Comparison of ENCODE assay signal across 8 mouse cellular contexts in genomic region chr2:152827321-152828010, GRCm38 (mm10). TPM values are rescaled to one million over a fixed set of nuclear protein-coding genes. Genes with fewer than 3 reads are reported as not detected.
A peak's percentile ranks its signal among the peaks of the same experiment; 100 is the strongest.
DNase-seq lines count a peak whose midpoint lies in the region; ATAC-seq and TF ChIP-seq lines count a peak whose summit lies in the region.

No protein-coding gene starts in this region.

- WGBS in heart, embryonic 12.5 days: 73% methylated on average over 8 of the region's 8 CpGs
- WGBS in hindbrain, embryonic 10.5 days: 82% methylated on average over 8 of the region's 8 CpGs
- 56% methylated on average over 8 of the region's 8 CpGs for WGBS in lung, embryonic 15.5 days

- H3K27ac ChIP-seq in heart, embryonic 12.5 days (ENCODE audit: poor library complexity, severe bottlenecking): peak overlapping the region; percentile 98; the same call in 1 of the 2 replicates
- H3K27ac ChIP-seq in ES-E14 (ENCODE audit: insufficient read depth, low read depth, low read length, poor library complexity, severe bottlenecking): no peak overlapping the region
- H3K27ac ChIP-seq in hindbrain, embryonic 10.5 days: peak overlapping the region; percentile 100; the same call in 1 of the 2 replicates
- H3K27ac ChIP-seq in lung, embryonic 15.5 days: peak overlapping the region; percentile 80

- in situ Hi-C loops in ES-E14 (cut with MboI; ENCODE audit: low sequenced_read_pairs in 2 of 2, unreplicated experiment in 2 of 2): no loop called here

- H3K9me3 ChIP-seq in heart, embryonic 12.5 days (replicated peaks): no peaks in the 10 kb centered on the region
- no peaks in the 10 kb centered on the region for H3K9me3 ChIP-seq in ES-E14 (ENCODE audit: control insufficient read depth, insufficient read depth, low read depth, low read length)
- no peaks in the 10 kb centered on the region for H3K9me3 ChIP-seq in hindbrain, embryonic 10.5 days
- H3K9me3 ChIP-seq in lung, embryonic 15.5 days: no peaks in the 10 kb centered on the region

- H3K27me3 ChIP-seq in heart, embryonic 12.5 days (replicated peaks): no peaks in the 10 kb centered on the region
- H3K27me3 ChIP-seq in hindbrain, embryonic 10.5 days (ENCODE audit: insufficient read depth, poor library complexity, severe bottlenecking): no peaks in the 10 kb centered on the region
- no peaks in the 10 kb centered on the region for H3K27me3 ChIP-seq in lung, embryonic 15.5 days

- peak overlapping the region; percentile 62 for H3K4me3 ChIP-seq in heart, embryonic 12.5 days
- H3K4me3 ChIP-seq in ES-E14 (ENCODE audit: insufficient read depth in 1 of 2, low read depth in 1 of 2, low read length in 2 of 2, poor library complexity in 1 of 2, severe bottlenecking in 1 of 2): peak overlapping the region; percentile 4 to 45; a peak in 2 of 4 replicates
- H3K4me3 ChIP-seq in hindbrain, embryonic 10.5 days: peak overlapping the region; percentile 75
- H3K4me3 ChIP-seq in lung, embryonic 15.5 days: peak overlapping the region; percentile 62

- H3K4me2 ChIP-seq in heart, embryonic 12.5 days: peak overlapping the region; percentile 75
- peak overlapping the region; percentile 66 for H3K4me2 ChIP-seq in lung, embryonic 15.5 days

- no peak for DNase-seq in heart, postnatal 14 days
- no peak for DNase-seq in ES-E14 (ENCODE audit: low read depth, low spot score)
- no peak for DNase-seq in hindbrain, embryonic 10.5 days (ENCODE audit: low spot score)
- no peak for DNase-seq in ovary, postnatal 14 days (ENCODE audit: low spot score)
- no peak for DNase-seq in ovary, adult 18-20 months (ENCODE audit: low spot score)
- no peak for DNase-seq in right cerebral cortex, postnatal 4 days

- H3K4me1 ChIP-seq in heart, embryonic 12.5 days (replicated peaks): peaks cover 54% of the 10 kb centered on the region
- peaks cover 4 to 24% of the 10 kb centered on the region in 2 experiments for H3K4me1 ChIP-seq in ES-E14 (ENCODE audit: control insufficient read depth in 2 of 2, insufficient read depth in 2 of 2, low read length in 2 of 2, poor library complexity in 1 of 2)
- peaks cover 65% of the 10 kb centered on the region for H3K4me1 ChIP-seq in hindbrain, embryonic 10.5 days (replicated peaks)
- peaks cover 66% of the 10 kb centered on the region for H3K4me1 ChIP-seq in lung, embryonic 15.5 days

- peaks cover 11% of the 10 kb centered on the region; the same call in 1 of the 2 replicates for H3K36me3 ChIP-seq in heart, embryonic 12.5 days
- H3K36me3 ChIP-seq in ES-E14 (ENCODE audit: control insufficient read depth, insufficient read depth, low read length, poor library complexity, severe bottlenecking): no peaks in the 10 kb centered on the region
- peaks cover 47% of the 10 kb centered on the region for H3K36me3 ChIP-seq in hindbrain, embryonic 10.5 days
- H3K36me3 ChIP-seq in lung, embryonic 15.5 days: no peaks in the 10 kb centered on the region

- ATAC-seq in heart, embryonic 12.5 days (ENCODE audit: insufficient number of reproducible peaks, low FRiP score): no peak
- ATAC-seq in lung, embryonic 15.5 days (ENCODE audit: borderline replicate concordance, extremely low read depth, low FRiP score, low TSS enrichment): no peak

- intact Hi-C loops in heart, postnatal 14 days (cut with DNase I): no loop called here

- peak overlapping the region; percentile 91 for H3K9ac ChIP-seq in heart, embryonic 12.5 days
- H3K9ac ChIP-seq in ES-E14 (ENCODE audit: insufficient read depth, low read depth, low read length, poor library complexity, severe bottlenecking): no peak overlapping the region
- no peak overlapping the region for H3K9ac ChIP-seq in lung, embryonic 15.5 days

TF ChIP-seq in ES-E14, 5 proteins besides CTCF, POLR2A, EP300 and RAD21:
- TF ChIP-seq ZC3H11A (IDR thresholded peaks at IDR 0.05; ENCODE audit: borderline replicate concordance, low read depth, low read length) (no peak), CHD2 (IDR thresholded peaks at IDR 0.05; ENCODE audit: low read depth, low read length) (no peak), HCFC1 (IDR thresholded peaks at IDR 0.05; ENCODE audit: borderline replicate concordance, insufficient read depth, low read length) (no peak), MAFK (IDR thresholded peaks at IDR 0.05; ENCODE audit: insufficient read depth, low read depth, low read length) (no peak), ZNF384 (IDR thresholded peaks at IDR 0.05; ENCODE audit: low read depth, low read length) (no peak)

RNA-seq across cellular contexts. Expression of gene Bcl2l1, which starts 4.1 kb away (rescaled TPM):
- 83.0 and 85.9 TPM in 2 replicates for polyA plus RNA-seq in heart, embryonic 12.5 days (2016; fragmentation: Nextera tagmentation; extraction: Ambion mirVana)
- total RNA-seq in heart, postnatal 14 days (2021): 10 to 100 TPM; 79.8 to 92.2 TPM
- 24.9 and 34.9 TPM in 2 replicates for total RNA-seq in ES-E14 (2012; rRNA removed)
- polyA plus RNA-seq in hindbrain, embryonic 10.5 days (2016; fragmentation: Nextera tagmentation; extraction: Ambion mirVana): 110 and 128 TPM in 2 replicates
- polyA plus RNA-seq in lung, embryonic 15.5 days (2015; fragmentation: Nextera tagmentation; extraction: Ambion mirVana): 101 and 107 TPM in 2 replicates

RNA-seq across cellular contexts. Expression of gene Tpx2, which starts 20.3 kb away (rescaled TPM):
- polyA plus RNA-seq in heart, embryonic 12.5 days (2016; fragmentation: Nextera tagmentation; extraction: Ambion mirVana): 65.6 and 74.1 TPM in 2 replicates
- total RNA-seq in heart, postnatal 14 days (2021): 1 to 10 TPM; 4.4 to 8.5 TPM
- 63.2 and 77.8 TPM in 2 replicates for total RNA-seq in ES-E14 (2012; rRNA removed)
- 106 and 137 TPM in 2 replicates for polyA plus RNA-seq in hindbrain, embryonic 10.5 days (2016; fragmentation: Nextera tagmentation; extraction: Ambion mirVana)
- 92.1 and 94.7 TPM in 2 replicates for polyA plus RNA-seq in lung, embryonic 15.5 days (2015; fragmentation: Nextera tagmentation; extraction: Ambion mirVana)

Comparison
In these comparisons a context has a peak if more than half of its experiments do, and no peak if none do; other contexts are left out.
1. H3K4me3 ChIP-seq: peak in every context shown above with its lines; median percentile 75 in hindbrain, embryonic 10.5 days; 62 in heart, embryonic 12.5 days; 62 in lung, embryonic 15.5 days; 24 in ES-E14.